Mouse (Mus musculus) kidney, adult 2 months (tissue): ENCODE measurements around the gene Pip4k2c.

Experiments used
- CTCF ChIP-seq: fragments of 200-500 bp; conservative IDR thresholded peaks from 2 replicates; pipeline ENCODE4 v1.5.1; 2011; ENCODE audit warnings: low read depth, mild to moderate bottlenecking, control low read depth, low read length, moderate library complexity, mixed read lengths; ENCODE audit not compliant: insufficient read depth, insufficient read length
- POLR2A ChIP-seq: fragments of 200-500 bp; IDR thresholded peaks from one replicate; pipeline ENCODE4 v1.6.1; 2011; ENCODE audit warnings: low read depth, low read length, control low read depth

- TF ChIP-seq CTCF (no peak), POLR2A (no peak)
These were observed 54.9 kb downstream of the Pip4k2c start for GRCm38 (mm10) chr10:127156511-127156910.
